Mouse (Mus musculus) CH12.LX (cell line): ENCODE measurements around the gene Cpb2.

ENCODE experiments used
- CTCF ChIP-seq, 2 experiments: IDR thresholded peaks in 1 of 2; conservative IDR thresholded peaks in 1 of 2; 2 replicates each; pipeline ENCODE4 v1.5.1; 2011 to 2012; ENCODE audit warnings: low read depth in 2 of 2, low read length in 2 of 2, improper control_type of control experiment in 1 of 2, inconsistent platforms in 1 of 2, mild to moderate bottlenecking in 1 of 2, moderate library complexity in 1 of 2
- EP300 ChIP-seq: IDR thresholded peaks from 2 replicates; pipeline ENCODE4 v1.6.1; 2011; ENCODE audit warnings: low read length, improper control_type of control experiment
- MAFK ChIP-seq: IDR thresholded peaks from 2 replicates; pipeline ENCODE4 v1.6.1; 2011; ENCODE audit warnings: low read length, improper control_type of control experiment; ENCODE audit not compliant: insufficient replicate concordance
- MAX ChIP-seq: IDR thresholded peaks from 2 replicates; pipeline ENCODE4 v1.6.1; 2011; ENCODE audit warnings: low read length, improper control_type of control experiment
- MEF2A ChIP-seq: IDR thresholded peaks from 2 replicates; pipeline ENCODE4 v1.6.1; 2014; ENCODE audit warnings: low read depth, mild to moderate bottlenecking, inconsistent platforms, low read length, improper control_type of control experiment, borderline replicate concordance
- MYC ChIP-seq: IDR thresholded peaks from 2 replicates; pipeline ENCODE4 v1.6.1; 2011; ENCODE audit warnings: low read depth, mild to moderate bottlenecking, improper control_type of control experiment, low read length
- POLR2A ChIP-seq: IDR thresholded peaks from 2 replicates; pipeline ENCODE4 v1.6.1; 2011; ENCODE audit warnings: low read depth, mild to moderate bottlenecking, improper control_type of control experiment, low read length
- RCOR1 ChIP-seq: conservative IDR thresholded peaks from 2 replicates; pipeline ENCODE4 v1.6.1; 2012; ENCODE audit warnings: low read depth, mild to moderate bottlenecking, inconsistent platforms, low read length, improper control_type of control experiment
- SIN3A ChIP-seq: IDR thresholded peaks from 2 replicates; pipeline ENCODE4 v1.6.1; 2012; ENCODE audit warnings: low read length, improper control_type of control experiment, inconsistent platforms
- TCF12 ChIP-seq: IDR thresholded peaks from 2 replicates; pipeline ENCODE4 v1.6.1; 2014; ENCODE audit warnings: low read depth, mild to moderate bottlenecking, inconsistent platforms, low read length, improper control_type of control experiment
- UBTF ChIP-seq: IDR thresholded peaks from 2 replicates; pipeline ENCODE4 v1.6.1; 2012; ENCODE audit warnings: low read depth, mild to moderate bottlenecking, inconsistent platforms, low read length, improper control_type of control experiment, moderate library complexity
- USF1 ChIP-seq: IDR thresholded peaks from 2 replicates; pipeline ENCODE4 v1.6.1; 2014; ENCODE audit warnings: low read depth, mild to moderate bottlenecking, inconsistent platforms, low read length, improper control_type of control experiment
- USF2 ChIP-seq: conservative IDR thresholded peaks from 2 replicates; pipeline ENCODE4 v1.6.1; 2011; ENCODE audit warnings: low read depth, low read length, improper control_type of control experiment

DNA sequence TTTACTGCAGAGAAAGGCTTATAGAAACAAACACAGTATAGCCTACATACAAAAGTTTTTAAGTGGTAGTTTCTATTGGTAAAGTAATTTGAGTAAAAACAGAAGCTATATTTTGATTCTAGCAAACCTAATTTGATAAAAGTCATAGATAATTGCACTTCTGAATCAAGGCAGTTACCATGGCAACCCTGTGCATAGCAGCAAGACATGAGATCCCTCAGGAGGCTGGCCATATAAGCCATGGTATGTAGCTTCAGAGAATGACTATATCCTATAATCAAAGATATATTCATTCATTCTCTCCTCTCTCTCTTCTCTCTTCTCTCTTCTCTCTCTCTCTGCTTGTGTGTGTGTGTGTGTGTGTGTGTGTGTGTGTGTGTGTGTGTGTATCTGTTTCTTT lies 65.8 kb downstream of the Cpb2 start:
- TF ChIP-seq USF1 = no peak
- TF ChIP-seq MEF2A = no peak
- no peak for TF ChIP-seq POLR2A
- TF ChIP-seq MYC = no peak
- no peak for TF ChIP-seq MAX
- no peak for TF ChIP-seq EP300
- TF ChIP-seq SIN3A = no peak
- TF ChIP-seq UBTF = no peak
- TF ChIP-seq CTCF (conservative IDR thresholded peaks at IDR 0.05 in 1 of 2, IDR thresholded peaks at IDR 0.05 in 1 of 2; ENCODE audit: low read depth in 2 of 2, low read length in 2 of 2) = no peak
- TF ChIP-seq USF2 = no peak
- TF ChIP-seq TCF12 = no peak
- no peak for TF ChIP-seq RCOR1
- TF ChIP-seq MAFK = no peak
